Mouse (Mus musculus): Measurements from ENCODE around the gene Cluh. TPM values are rescaled to one million over a fixed set of nuclear protein-coding genes. Genes with fewer than 3 reads are reported as not detected.
A peak's percentile ranks its signal among the peaks of the same experiment; 100 is the strongest.

Gene Cluh
- total RNA-seq, 1 experiment from 2014 or later: 212 TPM

DNA sequence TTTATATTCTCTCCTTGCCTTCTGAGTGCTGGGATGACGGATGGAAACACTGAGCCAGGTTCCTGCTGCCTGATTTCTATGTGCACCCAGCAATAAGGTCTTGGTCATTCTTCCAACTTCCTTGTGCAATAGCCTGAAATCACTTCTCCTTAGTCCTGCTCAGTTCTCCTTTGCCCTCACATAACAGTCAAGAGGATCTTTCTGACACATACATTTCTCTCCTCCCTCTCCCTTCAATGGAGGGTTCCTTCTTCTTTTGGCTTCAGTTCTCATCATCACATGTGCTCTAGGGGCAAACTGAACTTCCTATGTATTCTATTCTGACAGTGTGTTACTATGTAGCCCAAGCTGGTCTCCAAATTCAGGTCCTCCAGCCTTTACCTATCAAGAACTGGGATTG is 1.3 kb upstream of the Cluh start:
- no peak for DNase-seq

GRCm38 (mm10) chr11:74648676-74649075 is 619 bp upstream of the Cluh start:
- DNase-seq: no peak

DNA sequence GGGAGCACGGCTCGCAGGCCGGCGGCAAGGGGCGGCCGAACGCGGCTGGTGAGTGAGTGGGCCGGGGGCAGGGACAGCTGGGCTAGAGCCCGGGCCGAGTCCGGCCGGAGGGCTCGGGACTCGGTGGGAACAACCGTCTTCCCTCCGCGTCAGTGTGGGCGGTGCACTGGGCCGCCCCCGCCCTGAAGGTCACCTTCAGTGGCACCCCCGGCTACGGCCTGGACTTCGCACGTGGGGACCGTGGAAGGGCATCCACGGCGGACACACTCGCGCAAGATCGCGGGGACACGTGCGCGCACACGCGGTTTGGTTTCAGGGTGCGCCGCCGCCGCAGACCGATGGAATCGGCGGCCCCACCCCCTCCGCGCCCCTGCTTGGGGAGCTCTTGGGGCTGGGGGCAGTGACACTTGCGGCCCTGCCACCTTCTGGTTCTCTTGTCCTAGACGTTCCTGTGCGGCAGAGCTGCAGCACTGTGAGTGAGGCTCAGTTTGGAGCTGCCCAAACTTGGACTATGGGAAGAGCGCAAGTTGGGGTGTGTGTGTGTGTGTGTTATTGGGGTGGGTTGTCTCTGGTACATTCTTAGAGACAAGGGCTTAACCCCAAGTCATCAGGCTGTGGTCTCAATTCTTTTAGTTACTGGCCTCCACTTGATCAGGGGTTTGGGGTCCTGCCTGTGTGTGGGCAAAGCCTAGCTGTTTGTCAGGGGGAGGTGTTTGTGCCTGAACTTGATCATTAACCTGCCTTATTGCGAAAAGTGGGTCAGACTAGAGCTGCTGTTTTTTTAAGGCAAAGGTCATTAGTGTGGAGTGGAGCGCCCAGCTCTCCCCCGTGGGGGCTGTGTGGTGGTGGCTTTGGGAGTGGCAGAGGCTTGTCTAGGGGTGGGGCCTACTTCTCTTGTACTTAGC is 604 bp downstream of the Cluh start:
- DNase-seq: peak; percentile 60

DNA sequence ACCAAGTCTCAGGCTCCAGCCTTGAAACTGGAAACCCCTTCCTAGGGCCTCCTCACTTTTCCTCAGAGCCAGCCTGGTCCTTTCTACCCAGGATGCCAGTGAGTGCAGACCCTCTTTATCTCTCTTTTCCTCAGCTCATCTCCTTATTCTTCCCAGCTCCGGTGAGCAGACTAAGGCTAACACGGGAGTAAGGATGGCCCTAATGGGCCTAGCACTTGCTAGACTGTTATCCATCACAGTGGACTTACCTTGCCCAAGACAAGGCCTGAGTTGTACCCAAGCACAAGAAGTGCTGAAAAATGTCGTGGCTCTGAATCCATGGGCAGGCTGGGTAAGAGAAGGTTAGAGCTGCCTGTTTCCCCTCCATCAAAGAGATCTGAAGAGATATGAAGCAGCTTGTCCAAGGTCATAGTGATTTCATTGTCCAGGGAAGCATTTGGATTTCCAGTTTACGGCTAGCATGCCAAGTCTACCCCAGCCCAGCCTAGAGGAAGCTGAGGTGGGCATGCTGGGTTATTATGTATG is 1.3 kb downstream of the Cluh start:
- no peak for DNase-seq

DNA sequence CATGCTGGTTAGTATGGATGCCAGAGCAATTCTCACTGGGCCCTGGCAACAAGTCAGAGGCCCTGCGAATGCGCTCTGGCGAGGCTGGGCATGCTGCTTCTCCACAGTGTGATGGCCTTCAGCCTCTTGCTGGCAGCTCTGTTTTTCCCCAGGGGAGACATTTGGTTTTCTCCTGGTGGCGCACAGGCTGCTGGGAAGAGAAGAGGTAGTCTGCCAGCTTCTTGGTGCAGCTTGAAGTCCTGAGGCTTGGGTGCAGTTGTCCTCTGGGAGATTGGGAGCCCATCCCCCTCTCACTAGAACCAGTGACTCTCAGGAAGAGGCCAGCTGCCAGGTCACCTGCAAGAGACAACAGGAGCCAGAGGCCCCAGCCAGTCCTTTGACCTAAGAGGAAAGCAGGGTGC is 3.5 kb downstream of the Cluh start:
- DNase-seq: peak; percentile 65

DNA sequence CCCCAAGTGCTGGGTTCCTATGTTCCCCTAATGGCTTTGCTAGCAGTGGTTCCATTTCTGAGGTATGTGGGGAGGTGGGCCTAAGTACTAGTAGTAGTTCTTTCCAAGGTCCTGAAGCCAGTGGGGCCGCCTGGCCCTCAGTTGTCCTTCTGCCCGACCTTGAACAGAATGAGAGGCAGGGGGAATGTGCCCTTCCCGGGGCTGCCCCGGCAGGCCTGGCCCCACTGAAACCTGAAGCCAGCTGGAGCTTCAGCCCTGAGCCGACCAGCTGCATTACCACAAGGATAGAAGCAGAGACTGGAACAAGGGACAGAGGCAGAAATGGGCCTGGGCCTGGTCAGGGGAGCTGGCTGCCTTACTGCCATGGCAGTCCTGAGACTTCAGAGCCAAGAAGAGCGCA is 4.1 kb downstream of the Cluh start:
- DNase-seq: peak; percentile 59

DNA sequence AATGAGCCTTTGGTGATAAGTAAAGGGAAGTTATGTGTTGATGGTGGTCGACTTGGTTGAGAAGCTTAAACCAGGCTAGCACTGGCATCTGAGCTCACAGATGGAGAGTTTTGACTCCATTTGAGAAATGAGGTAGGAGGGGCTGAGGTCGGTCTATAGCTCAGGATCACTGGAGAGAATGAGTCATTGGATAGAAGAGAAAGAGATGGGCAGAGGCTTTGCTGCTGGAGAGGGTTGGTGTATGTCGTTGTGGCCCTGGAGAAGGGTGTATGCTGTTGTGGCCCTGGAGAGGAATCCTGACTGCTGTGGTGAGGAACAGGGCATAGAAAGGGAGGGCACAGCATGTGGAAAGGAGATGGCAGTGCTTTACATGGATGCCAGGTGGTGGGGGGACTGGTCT is 6.6 kb downstream of the Cluh start:
- DNase-seq: no peak

- no peak for DNase-seq
Measured at GRCm38 (mm10) chr11:74660336-74660735, 11.0 kb downstream of the Cluh start.

DNA sequence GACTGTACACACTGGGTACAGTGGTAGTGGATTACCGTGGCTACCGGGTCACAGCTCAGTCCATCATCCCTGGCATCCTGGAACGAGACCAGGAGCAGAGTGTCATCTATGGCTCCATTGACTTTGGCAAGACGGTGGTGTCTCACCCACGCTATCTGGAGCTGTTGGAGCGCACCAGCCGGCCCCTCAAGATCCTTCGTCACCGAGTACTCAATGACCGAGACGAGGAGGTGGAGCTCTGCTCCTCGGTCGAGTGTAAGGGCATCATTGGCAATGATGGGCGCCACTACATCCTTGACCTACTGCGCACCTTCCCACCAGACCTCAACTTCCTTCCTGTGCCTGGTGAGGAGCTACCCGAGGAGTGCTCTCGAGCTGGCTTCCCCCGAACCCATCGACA is 12.3 kb downstream of the Cluh start:
- no peak for DNase-seq

DNA sequence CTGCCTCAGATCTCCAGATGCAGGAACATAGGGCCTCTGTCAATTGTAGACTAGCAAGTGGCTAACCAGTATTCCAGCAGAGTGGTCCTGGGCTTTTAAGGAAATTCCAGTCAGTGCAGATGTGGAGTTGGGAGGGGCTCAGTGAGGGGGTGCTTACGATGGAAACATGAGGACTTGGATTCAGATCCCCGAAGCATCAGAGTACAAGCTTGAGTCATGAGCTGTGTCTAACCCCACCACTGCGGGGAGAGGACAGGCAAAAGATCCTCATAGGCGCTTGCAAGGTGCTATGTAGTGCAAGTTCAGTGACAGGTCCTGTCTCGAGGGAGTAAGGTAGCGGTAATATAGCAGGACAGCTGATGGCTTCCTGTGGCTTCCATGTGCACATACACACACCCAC is 12.9 kb downstream of the Cluh start:
- no peak for DNase-seq

DNA sequence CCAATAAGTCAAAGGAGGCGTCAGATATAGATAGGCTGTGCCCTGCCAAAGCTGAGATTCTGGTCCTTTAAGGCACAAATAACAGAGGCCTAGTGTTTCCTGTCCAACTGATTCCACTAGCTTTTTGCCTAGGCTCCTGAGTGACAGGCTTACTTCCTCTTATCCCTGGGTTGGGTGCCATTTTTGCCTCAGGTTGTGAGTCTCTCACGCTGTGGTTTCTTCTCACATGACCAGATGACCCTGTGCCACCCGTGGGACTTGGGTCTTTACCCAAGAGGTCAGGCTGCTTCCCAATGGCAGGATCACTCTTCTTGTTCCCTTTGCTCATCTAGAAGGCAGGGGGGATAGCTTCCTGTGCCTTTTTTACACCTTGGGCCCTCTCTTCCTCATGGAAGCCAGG is 15.0 kb downstream of the Cluh start:
- DNase-seq: no peak

DNA sequence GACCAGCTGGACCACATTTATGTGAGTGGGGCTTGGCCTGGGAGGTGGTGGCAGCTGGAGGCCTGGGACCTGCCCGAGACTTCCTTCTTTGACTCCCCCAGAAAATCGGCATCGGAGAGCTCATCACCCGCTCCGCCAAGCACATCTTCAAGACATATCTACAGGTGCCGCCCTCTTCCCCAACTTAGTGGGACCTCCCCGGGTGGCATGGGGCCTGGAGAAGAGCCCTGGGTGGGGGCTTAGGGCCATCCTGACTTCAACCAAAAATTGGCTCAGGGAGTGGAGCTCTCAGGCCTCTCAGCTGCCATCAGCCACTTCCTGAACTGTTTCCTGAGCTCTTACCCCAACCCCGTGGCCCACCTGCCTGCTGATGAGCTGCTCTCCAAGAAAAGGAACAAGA is 15.6 kb downstream of the Cluh start:
- DNase-seq: no peak

GRCm38 (mm10) chr11:74665631-74666283 is 16.5 kb downstream of the Cluh start:
- DNase-seq: no peak

GRCm38 (mm10) chr11:74666284-74666652 is 17.0 kb downstream of the Cluh start:
- no peak for DNase-seq

GRCm38 (mm10) chr11:74666776-74667581 is 17.7 kb downstream of the Cluh start:
- no peak for DNase-seq

GRCm38 (mm10) chr11:74667582-74668010 is 18.3 kb downstream of the Cluh start:
- no peak for DNase-seq

DNA sequence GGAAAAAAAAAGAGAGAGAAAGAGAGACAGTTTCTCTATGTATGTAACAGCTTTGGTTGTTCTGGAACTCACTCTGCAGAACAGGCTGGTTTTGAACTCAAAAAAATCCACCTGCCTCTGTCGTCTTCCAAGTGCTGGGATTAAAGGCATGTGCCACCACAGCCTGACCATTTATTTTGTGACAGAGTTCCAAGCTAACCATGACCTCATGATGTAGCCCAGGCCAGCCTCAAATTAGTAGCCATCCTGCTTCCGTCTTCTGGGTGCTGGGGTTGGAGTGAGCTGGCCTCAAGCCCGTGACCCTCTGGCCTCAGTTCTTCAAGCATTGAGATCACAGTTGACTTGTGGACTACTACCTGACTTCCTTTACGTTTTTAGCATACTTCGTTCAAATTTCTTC is 19.2 kb downstream of the Cluh start:
- no peak for DNase-seq

GRCm38 (mm10) chr11:74668971-74669370 is 19.7 kb downstream of the Cluh start:
- no peak for DNase-seq

DNA sequence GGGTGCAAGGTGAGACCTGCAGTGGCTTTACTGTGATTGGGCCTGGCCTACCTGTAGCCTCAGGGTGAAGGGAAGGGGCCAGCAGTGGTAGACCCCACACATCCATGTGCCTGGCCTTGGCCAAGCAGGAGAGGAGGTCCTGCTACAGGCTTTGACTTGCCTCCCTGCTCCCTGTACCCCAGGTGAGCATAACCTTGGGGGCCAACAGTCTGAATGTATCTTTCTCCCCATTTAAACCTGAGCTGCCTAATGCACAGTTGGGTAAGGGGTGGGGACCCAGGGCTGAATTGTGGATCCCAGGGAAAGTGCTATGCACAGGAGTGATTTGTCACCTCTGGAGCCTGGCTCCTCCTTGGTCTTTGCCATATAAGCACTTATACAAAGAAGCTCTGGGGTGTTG is 20.9 kb downstream of the Cluh start:
- no peak for DNase-seq

DNA sequence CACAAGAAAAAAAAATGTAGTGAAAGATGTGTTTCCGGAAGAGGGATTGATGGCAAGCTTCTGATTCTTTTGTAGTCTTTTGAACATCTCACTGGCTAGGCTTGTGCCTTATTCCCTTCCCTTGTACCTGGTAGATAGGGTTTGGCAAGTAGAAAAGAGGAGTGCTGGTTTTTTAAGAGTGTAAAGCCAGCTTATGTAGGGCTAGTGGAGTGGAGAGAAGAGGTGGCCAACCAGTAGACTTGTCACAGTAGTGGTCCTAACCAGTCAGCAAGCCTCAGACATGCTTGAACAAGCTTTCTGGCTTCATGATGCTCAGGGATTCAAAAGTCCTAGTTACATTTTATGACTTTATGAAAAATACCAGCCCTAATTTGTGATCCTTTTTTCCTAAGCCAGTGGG is 21.7 kb downstream of the Cluh start:
- DNase-seq: no peak

DNA sequence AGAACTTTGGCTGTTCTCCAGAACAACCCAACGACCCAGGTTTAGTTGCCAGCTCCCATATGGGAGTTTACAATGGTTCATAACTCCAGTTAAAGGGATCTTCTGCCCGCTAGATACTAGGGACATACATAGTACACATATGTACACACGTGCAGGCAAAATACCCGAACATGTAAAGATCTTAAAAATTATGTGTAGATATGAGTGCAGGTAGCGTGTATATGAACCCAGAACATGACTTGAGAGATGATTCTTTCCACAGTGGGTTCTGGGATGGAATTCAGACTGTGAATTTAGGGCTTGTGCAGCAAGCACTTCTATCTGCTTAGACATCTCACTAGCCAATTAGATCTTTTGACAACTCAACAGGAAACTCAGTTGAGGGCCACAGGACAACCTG is 22.5 kb downstream of the Cluh start:
- DNase-seq: no peak

DNA sequence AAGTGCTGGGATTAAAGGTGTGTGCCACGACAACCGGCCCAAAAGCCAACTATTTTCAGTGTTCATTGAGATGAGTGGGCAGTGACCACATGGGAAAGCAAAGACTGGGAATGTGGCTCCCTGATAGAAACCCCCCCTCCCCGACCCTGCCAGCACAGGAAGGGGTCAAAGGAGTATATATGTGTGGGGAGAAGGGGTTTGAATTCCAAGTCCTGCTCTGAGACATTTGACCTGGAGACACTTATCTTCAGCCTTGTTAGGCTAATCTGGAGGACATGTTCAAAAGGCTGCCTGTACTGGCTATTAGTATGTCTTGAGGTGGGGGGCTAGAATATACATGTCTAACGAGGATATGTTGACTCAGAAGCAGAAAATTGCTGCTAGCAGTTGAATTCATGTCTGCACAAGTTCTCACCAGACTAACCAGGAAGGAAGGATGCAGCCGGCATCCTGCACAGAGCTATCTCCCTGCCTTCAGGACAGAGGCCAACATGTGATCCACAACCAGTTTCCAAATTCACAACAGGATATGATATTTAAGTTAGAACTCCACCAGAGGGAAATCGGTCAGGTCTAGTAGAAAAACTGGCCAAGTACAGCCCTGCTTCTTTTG is 23.7 kb downstream of the Cluh start:
- DNase-seq: no peak

All from adrenal gland, postnatal 25 days (tissue).